Mouse (Mus musculus) CD4-positive, CD25-positive, alpha-beta regulatory T cell, adult 2 months (primary cell): ENCODE data around the gene Sos2.
"Not testable (repeated sequence)": the region's sequence is repeated elsewhere in the genome, so short reads cannot be mapped to it uniquely, and the experiment has no call there.

Source experiments
- DNase-seq: peaks from one replicate; pipeline ENCODE4 v3.0.0-alpha.2; 2012; ENCODE audit warnings: low read depth, low spot score

Gene Sos2

GRCm38 (mm10) chr12:69569926-69570325 is 111.7 kb downstream of the Sos2 start:
- DNase-seq: no peak

- no peak for DNase-seq
Measured at GRCm38 (mm10) chr12:69568266-69568665, 113.4 kb downstream of the Sos2 start.

- DNase-seq: not testable (repeated sequence)
Measured at GRCm38 (mm10) chr12:69561006-69561405, 120.6 kb downstream of the Sos2 start.

- no peak for DNase-seq
Measured at GRCm38 (mm10) chr12:69556221-69556861, 125.3 kb downstream of the Sos2 start.

GRCm38 (mm10) chr12:69545456-69546178 is 136.0 kb downstream of the Sos2 start:
- DNase-seq: no peak

DNA sequence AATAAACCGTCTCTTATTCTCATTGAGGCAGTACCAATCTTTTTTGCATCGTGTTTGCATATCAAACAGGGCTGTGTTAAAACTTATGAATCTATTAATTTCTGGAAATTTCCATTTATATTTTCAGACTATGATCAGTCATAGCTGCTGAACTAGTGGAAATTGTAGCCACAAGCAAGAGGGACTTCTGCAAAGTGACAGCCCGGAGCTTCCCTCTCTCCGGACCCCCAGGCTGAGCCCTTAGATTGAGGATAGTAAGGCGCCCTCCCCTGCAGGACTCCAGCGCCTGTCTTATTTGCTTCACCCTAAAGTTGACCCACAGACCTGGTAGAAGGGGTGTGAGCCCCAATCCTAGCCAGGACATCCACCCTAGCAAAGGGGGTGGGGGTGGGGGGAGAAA is 136.7 kb downstream of the Sos2 start:
- DNase-seq: no peak

- DNase-seq: no peak
Measured at GRCm38 (mm10) chr12:69544562-69544961, 137.1 kb downstream of the Sos2 start.

GRCm38 (mm10) chr12:69542376-69542775 is 139.3 kb downstream of the Sos2 start:
- DNase-seq: no peak

DNA sequence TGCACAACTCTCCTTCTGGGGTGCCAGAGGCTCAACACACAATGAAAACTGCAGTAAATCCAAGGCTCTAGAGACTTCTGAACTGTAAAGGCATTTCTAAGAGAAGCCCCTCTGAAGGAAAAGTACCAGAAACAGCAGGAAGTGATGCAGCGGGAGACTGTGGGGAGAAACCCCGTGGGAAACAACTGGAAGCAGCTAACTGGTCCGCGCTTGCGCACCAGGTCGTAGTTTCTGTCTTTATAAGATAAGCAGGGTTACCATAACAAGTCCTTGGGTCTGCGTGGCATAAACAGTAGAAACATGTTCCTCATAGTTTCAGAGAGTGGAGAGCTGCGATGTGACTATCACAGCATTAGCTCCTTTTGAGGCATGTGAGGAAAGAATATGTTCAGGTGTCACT is 140.0 kb downstream of the Sos2 start:
- peak; percentile 18 for DNase-seq

- DNase-seq: peak; percentile 75
Measured at GRCm38 (mm10) chr12:69539353-69539752, 142.3 kb downstream of the Sos2 start.

GRCm38 (mm10) chr12:69538362-69538950 is 143.2 kb downstream of the Sos2 start:
- DNase-seq: no peak

- DNase-seq: peak; percentile 69
Measured at GRCm38 (mm10) chr12:69537675-69538361, 143.8 kb downstream of the Sos2 start.

DNA sequence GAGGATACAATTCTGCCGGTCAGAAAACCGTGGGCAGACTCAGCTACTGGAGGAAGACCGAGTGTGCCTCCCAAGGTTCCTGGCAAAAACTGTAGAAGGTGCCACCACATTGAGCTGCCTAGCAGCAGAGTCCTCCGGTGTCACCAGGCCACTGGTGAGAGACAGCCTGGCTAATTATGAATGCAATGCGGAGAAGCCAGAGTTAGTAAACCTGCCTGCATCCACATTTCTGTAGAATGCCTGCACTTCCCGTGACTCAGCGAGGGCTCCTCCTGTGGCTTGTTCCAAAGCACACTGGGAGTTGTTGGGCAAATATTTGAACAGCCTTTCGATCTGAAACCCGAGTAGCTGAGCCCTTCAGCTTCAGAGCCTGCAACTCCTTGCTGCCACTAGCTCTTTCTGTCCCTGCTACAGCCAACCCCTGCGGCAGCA is 144.4 kb downstream of the Sos2 start:
- no peak for DNase-seq

- DNase-seq: no peak
Measured at GRCm38 (mm10) chr12:69536616-69537242, 144.9 kb downstream of the Sos2 start.
